Mouse (Mus musculus): ENCODE measurements around the gene Ccnl2. TPM values are rescaled to one million over a fixed set of nuclear protein-coding genes. Genes with fewer than 3 reads are reported as not detected.

Ccnl2 gene
- polyA plus RNA-seq, 2 experiments = 51.2 to 65.8 TPM

- Histone ChIP-seq H3K27me3 (ENCODE audit: control insufficient read depth, insufficient read depth, low read length) (peaks cover 26% of the 10 kb centered on the region), H3K9me3 (ENCODE audit: control insufficient read depth, low read length) (no peaks in the 10 kb centered on the region)
Observed at GRCm38 (mm10) chr4:155772786-155773185, 39.5 kb upstream of the Ccnl2 start.

GRCm38 (mm10) chr4:155773335-155774078 lies 38.8 kb upstream of the Ccnl2 start:
- Histone ChIP-seq H3K9me3 (ENCODE audit: control insufficient read depth, low read length) (no peaks in the 10 kb centered on the region), H3K36me3 (replicated peaks; ENCODE audit: control insufficient read depth, insufficient read depth, low read depth) (no peaks in the 10 kb centered on the region), H3K4me3 (ENCODE audit: insufficient read depth in 1 of 2, low read depth in 2 of 2, low read length in 2 of 2) (no peak overlapping the region), H3K4me2 (ENCODE audit: low read depth) (peak overlapping the region; percentile 60), H3K4me1 (replicated peaks; ENCODE audit: control insufficient read depth in 2 of 2, insufficient read depth in 2 of 2, low read length in 1 of 2) (peaks cover 0 to 4% of the 10 kb centered on the region in 2 experiments; a peak in 1 of 4 replicates), H3K9ac (replicated peaks) (no peak overlapping the region), H3K27me3 (ENCODE audit: control insufficient read depth, insufficient read depth, low read length) (peaks cover 26% of the 10 kb centered on the region), H3K27ac (no peak overlapping the region)
- DNase-seq (ENCODE audit: low read depth in 3 of 3, low spot score in 3 of 3) = no peak
- 30% methylated on average over 5 of the region's 5 CpGs for WGBS (ENCODE audit: insufficient replicate concordance)
- TF ChIP-seq CTCF (IDR thresholded peaks at IDR 0.05; ENCODE audit: low read depth) (no peak), EP300 (IDR thresholded peaks at IDR 0.05; ENCODE audit: low read depth) (no peak)
- no peak for ATAC-seq (ENCODE audit: insufficient read depth)

More at GRCm38 (mm10) chr4:155772786-155773185, 39.5 kb upstream of the Ccnl2 start:
- TF ChIP-seq CTCF (IDR thresholded peaks at IDR 0.05; ENCODE audit: low read depth) (no peak), EP300 (IDR thresholded peaks at IDR 0.05; ENCODE audit: low read depth) (no peak)
- WGBS (ENCODE audit: insufficient replicate concordance) = 68% methylated on average over 13 of the region's 13 CpGs
- DNase-seq (ENCODE audit: low read depth in 3 of 3, low spot score in 3 of 3) (no peak), ATAC-seq (ENCODE audit: insufficient read depth) (no peak)
- Histone ChIP-seq H3K4me3 (ENCODE audit: insufficient read depth in 1 of 2, low read depth in 2 of 2, low read length in 2 of 2) (no peak overlapping the region), H3K4me2 (ENCODE audit: low read depth) (no peak overlapping the region), H3K27ac (no peak overlapping the region), H3K4me1 (replicated peaks; ENCODE audit: control insufficient read depth in 2 of 2, insufficient read depth in 2 of 2, low read length in 1 of 2) (peaks cover 0 to 4% of the 10 kb centered on the region in 2 experiments; a peak in 1 of 4 replicates), H3K9ac (replicated peaks) (no peak overlapping the region), H3K36me3 (replicated peaks; ENCODE audit: control insufficient read depth, insufficient read depth, low read depth) (no peaks in the 10 kb centered on the region)

- ATAC-seq (ENCODE audit: insufficient read depth) (peak; percentile 60), DNase-seq (ENCODE audit: low read depth in 3 of 3, low spot score in 3 of 3) (peak in 1 of 3 experiments; percentile 64)
- TF ChIP-seq CTCF (IDR thresholded peaks at IDR 0.05; ENCODE audit: low read depth) (peak; percentile 19; the same call in 1 of the 2 replicates), EP300 (IDR thresholded peaks at IDR 0.05; ENCODE audit: low read depth) (no peak)
- Histone ChIP-seq H3K4me2 (ENCODE audit: low read depth) (peak within 1 kb of the TSS; percentile 60), H3K27ac (no peak within 1 kb of the TSS), H3K4me3 (ENCODE audit: insufficient read depth in 1 of 2, low read depth in 2 of 2, low read length in 2 of 2) (peak within 1 kb of the TSS in 1 of 2 experiments; percentile 21; a peak in 2 of 4 replicates), H3K27me3 (ENCODE audit: control insufficient read depth, insufficient read depth, low read length) (peaks cover 26% of the 10 kb centered on the region), H3K4me1 (replicated peaks; ENCODE audit: control insufficient read depth in 2 of 2, insufficient read depth in 2 of 2, low read length in 1 of 2) (peaks cover 0 to 4% of the 10 kb centered on the region in 2 experiments; a peak in 1 of 4 replicates), H3K9me3 (ENCODE audit: control insufficient read depth, low read length) (no peaks in the 10 kb centered on the region), H3K9ac (replicated peaks) (no peak within 1 kb of the TSS), H3K36me3 (replicated peaks; ENCODE audit: control insufficient read depth, insufficient read depth, low read depth) (no peaks in the 10 kb centered on the region)
- 2% methylated on average over 35 of the region's 35 CpGs for WGBS (ENCODE audit: insufficient replicate concordance)
Observed at GRCm38 (mm10) chr4:155774280-155774754, 38.0 kb upstream of the Ccnl2 start, which contains the start of gene Vwa1. Vwa1 (minus strand) TSS chr4:155774698.

- Histone ChIP-seq H3K27me3 (ENCODE audit: control insufficient read depth, insufficient read depth, low read length) (peaks cover 26% of the 10 kb centered on the region), H3K9ac (replicated peaks) (no peak overlapping the region), H3K36me3 (replicated peaks; ENCODE audit: control insufficient read depth, insufficient read depth, low read depth) (no peaks in the 10 kb centered on the region), H3K9me3 (ENCODE audit: control insufficient read depth, low read length) (no peaks in the 10 kb centered on the region), H3K4me2 (ENCODE audit: low read depth) (peak overlapping the region; percentile 60), H3K4me1 (replicated peaks; ENCODE audit: control insufficient read depth in 2 of 2, insufficient read depth in 2 of 2, low read length in 1 of 2) (peaks cover 0 to 2% of the 10 kb centered on the region in 2 experiments; a peak in 1 of 4 replicates), H3K4me3 (ENCODE audit: insufficient read depth in 1 of 2, low read depth in 2 of 2, low read length in 2 of 2) (no peak overlapping the region), H3K27ac (no peak overlapping the region)
- ATAC-seq (ENCODE audit: insufficient read depth) (no peak), DNase-seq (ENCODE audit: low read depth in 3 of 3, low spot score in 3 of 3) (no peak)
- no peak for TF ChIP-seq CTCF (IDR thresholded peaks at IDR 0.05; ENCODE audit: low read depth)
- TF ChIP-seq EP300 (IDR thresholded peaks at IDR 0.05; ENCODE audit: low read depth) = no peak
- WGBS (ENCODE audit: insufficient replicate concordance) = 39% methylated on average over 9 of the region's 9 CpGs
Observed at GRCm38 (mm10) chr4:155774971-155775740, 37.1 kb upstream of the Ccnl2 start.
